Comparison of ENCODE assay signal across 8 mouse cellular contexts in the genomic region with DNA sequence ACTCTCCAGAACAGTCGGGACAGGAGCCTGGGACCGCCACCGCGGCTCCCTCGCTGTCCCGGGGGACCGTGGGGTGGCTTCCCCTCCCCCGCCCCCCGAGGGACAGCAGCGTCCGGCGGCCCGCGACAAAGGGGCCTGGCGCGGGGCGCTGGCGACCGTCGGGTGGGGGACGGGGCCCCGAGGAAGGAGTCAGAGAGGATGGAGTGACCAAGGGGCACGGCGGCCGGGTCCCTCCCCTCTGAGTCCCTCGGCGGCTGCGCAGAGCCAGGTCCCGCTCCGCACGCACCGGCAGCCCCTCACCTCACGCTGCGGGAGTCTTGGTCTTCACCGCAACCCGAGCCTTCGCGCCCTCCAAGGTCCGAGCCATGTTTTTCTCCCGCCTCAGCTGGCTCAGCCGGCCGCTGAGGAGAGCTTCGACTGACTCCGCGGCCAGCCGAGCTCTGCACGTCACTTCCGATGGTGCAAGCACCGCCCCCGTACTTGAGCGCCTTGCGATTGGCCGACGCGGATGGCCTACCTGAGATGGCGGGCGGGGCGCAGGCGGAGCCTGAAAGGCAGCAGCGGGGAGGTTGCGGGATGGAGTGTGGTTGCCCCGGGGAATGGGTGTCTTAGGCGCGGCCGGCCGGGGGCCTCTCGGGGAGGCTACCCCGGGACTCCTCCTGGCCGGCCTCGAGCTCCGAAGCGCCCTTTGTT. TPM values are rescaled to one million over a fixed set of nuclear protein-coding genes. Genes with fewer than 3 reads are reported as not detected.
DNase-seq lines count a peak whose midpoint lies in the region; ATAC-seq and TF ChIP-seq lines count a peak whose summit lies in the region.

A gene (minus strand): TSS at position 446 of the 693 bp plus-strand sequence.

- TF ChIP-seq CTCF in liver, adult 2 months (IDR thresholded peaks at IDR 0.05; ENCODE audit: low read depth, low read length), result no peak

- ATAC-seq in erythroblast, adult 5-6 weeks (replicated peaks; ENCODE audit: low FRiP score, poor library complexity, severe bottlenecking), result peak; percentile 57; the same call in 1 of the 2 replicates
- ATAC-seq in heart, embryonic 11.5 days (replicated peaks; ENCODE audit: insufficient number of reproducible peaks, low FRiP score, low TSS enrichment), result peak; percentile 98
- peak; percentile 99 for ATAC-seq in kidney, embryonic 16.5 days (ENCODE audit: low FRiP score, low TSS enrichment)

- peak within 1 kb of the TSS; percentile 95 for H3K4me2 ChIP-seq in heart, embryonic 11.5 days
- peak within 1 kb of the TSS; percentile 65 for H3K4me2 ChIP-seq in kidney, embryonic 16.5 days (replicated peaks; ENCODE audit: low read depth, low read length)
- H3K4me2 ChIP-seq in myocyte (ENCODE audit: low read depth), result peak within 1 kb of the TSS; percentile 90

- peak; percentile 95 for DNase-seq in B cell, adult 2 months
- DNase-seq in brain, adult 2 months (ENCODE audit: low read depth, low spot score), result peak; percentile 99
- DNase-seq in liver, adult 2 months (ENCODE audit: extremely low read depth, low read depth, low spot score), result peak; percentile 82
- DNase-seq in splenic B cell, adult 2 months (ENCODE audit: low read depth, low spot score), result peak; percentile 95

- 0 out of 2 replicates have a peak, but pooled peaks cover 2% of the 10 kb centered on the region for H3K36me3 ChIP-seq in heart, embryonic 11.5 days (ENCODE audit: control insufficient read depth, insufficient read depth, low read length)
- no peaks in the 10 kb centered on the region for H3K36me3 ChIP-seq in kidney, embryonic 16.5 days (ENCODE audit: insufficient read depth, low read length)
- H3K36me3 ChIP-seq in liver, adult 2 months (ENCODE audit: control insufficient read depth, insufficient read depth, low read length), result peaks cover 4% of the 10 kb centered on the region
- H3K36me3 ChIP-seq in myocyte (ENCODE audit: control insufficient read depth, insufficient read depth), result no peaks in the 10 kb centered on the region
- H3K36me3 ChIP-seq in splenic B cell, adult 2 months (ENCODE audit: control insufficient read depth, insufficient read depth, low read length, poor library complexity, severe bottlenecking), result no peaks in the 10 kb centered on the region

- H3K79me2 ChIP-seq in liver, adult 2 months (ENCODE audit: control insufficient read depth, insufficient read depth, low read length), result peaks cover 7% of the 10 kb centered on the region; the same call in 1 of the 2 replicates
- peaks cover 42% of the 10 kb centered on the region for H3K79me2 ChIP-seq in myocyte (ENCODE audit: control insufficient read depth, insufficient read depth)

- H3K4me3 ChIP-seq in heart, embryonic 11.5 days (ENCODE audit: low read depth, low read length), result peak within 1 kb of the TSS; percentile 98
- peak within 1 kb of the TSS; percentile 81 for H3K4me3 ChIP-seq in kidney, embryonic 16.5 days (ENCODE audit: low read length)
- H3K4me3 ChIP-seq in liver, adult 2 months (ENCODE audit: insufficient read depth, low read depth, low read length), result peak within 1 kb of the TSS; percentile 91
- peak within 1 kb of the TSS; percentile 53 for H3K4me3 ChIP-seq in myocyte

- no peaks in the 10 kb centered on the region for H3K27me3 ChIP-seq in heart, embryonic 11.5 days (ENCODE audit: control insufficient read depth, insufficient read depth, low read length)
- H3K27me3 ChIP-seq in kidney, embryonic 16.5 days (ENCODE audit: insufficient read depth, low read length), result no peaks in the 10 kb centered on the region
- no peaks in the 10 kb centered on the region for H3K27me3 ChIP-seq in liver, adult 2 months (ENCODE audit: control insufficient read depth, insufficient read depth, low read length)
- no peaks in the 10 kb centered on the region for H3K27me3 ChIP-seq in myocyte (ENCODE audit: control insufficient read depth, insufficient read depth, insufficient read length)
- no peaks in the 10 kb centered on the region; the same call in 1 of the 2 replicates for H3K27me3 ChIP-seq in splenic B cell, adult 2 months (ENCODE audit: control insufficient read depth, insufficient read depth, low read length, poor library complexity, severe bottlenecking)

- peaks cover 18% of the 10 kb centered on the region for H3K4me1 ChIP-seq in heart, embryonic 11.5 days (ENCODE audit: control insufficient read depth, insufficient read depth, low read length)
- H3K4me1 ChIP-seq in kidney, embryonic 16.5 days (ENCODE audit: insufficient read depth, low read length), result peaks cover 31% of the 10 kb centered on the region
- H3K4me1 ChIP-seq in liver, adult 2 months (ENCODE audit: control insufficient read depth, insufficient read depth, low read length), result peaks cover 5% of the 10 kb centered on the region; the same call in 1 of the 2 replicates

- TF ChIP-seq POLR2A in liver, adult 2 months (IDR thresholded peaks at IDR 0.05; ENCODE audit: extremely low read depth, insufficient read depth, low read length), result peak; percentile 92
- peak; percentile 87 for TF ChIP-seq POLR2A in myocyte (IDR thresholded peaks at IDR 0.05; ENCODE audit: insufficient read length, low read depth)

- H3ac ChIP-seq in myocyte (ENCODE audit: control insufficient read depth, insufficient read length), result peak within 1 kb of the TSS; percentile 75

- no peaks in the 10 kb centered on the region for H3K9me3 ChIP-seq in heart, embryonic 11.5 days (replicated peaks; ENCODE audit: control insufficient read depth, low read length)
- H3K9me3 ChIP-seq in kidney, embryonic 16.5 days (ENCODE audit: low read length), result no peaks in the 10 kb centered on the region

- H3K9ac ChIP-seq in heart, embryonic 11.5 days (ENCODE audit: low read depth, low read length), result peak within 1 kb of the TSS; percentile 85
- H3K9ac ChIP-seq in kidney, embryonic 16.5 days (replicated peaks; ENCODE audit: low read length), result peak within 1 kb of the TSS; percentile 90
- peak within 1 kb of the TSS; percentile 93 for H3K9ac ChIP-seq in liver, adult 2 months (ENCODE audit: low read depth, low read length)

- H3K27ac ChIP-seq in heart, embryonic 11.5 days (ENCODE audit: low read depth, low read length), result peak within 1 kb of the TSS; percentile 92
- H3K27ac ChIP-seq in kidney, embryonic 16.5 days (ENCODE audit: low read length), result peak within 1 kb of the TSS; percentile 87
- peak within 1 kb of the TSS; percentile 72 for H3K27ac ChIP-seq in liver, adult 2 months (replicated peaks; ENCODE audit: insufficient read depth, low read depth, low read length)

- under 1% methylated on average over 72 of the region's 72 CpGs for WGBS in heart, embryonic 11.5 days (ENCODE audit: insufficient replicate concordance)
- under 1% methylated on average over 66 of the region's 72 CpGs for WGBS in kidney, embryonic 16.5 days
- under 1% methylated on average over 72 of the region's 72 CpGs for WGBS in liver, adult 2 months

TF ChIP-seq in myocyte, 11 proteins besides CTCF, POLR2A, EP300 and RAD21:
- TF ChIP-seq CEBPB (IDR thresholded peaks at IDR 0.05; ENCODE audit: insufficient read depth, poor library complexity, severe bottlenecking), result no peak
- TF ChIP-seq POLR2AphosphoS2 (IDR thresholded peaks at IDR 0.05; ENCODE audit: insufficient read length, low read depth), result peak; percentile 80
- TF ChIP-seq USF1 (IDR thresholded peaks at IDR 0.05; ENCODE audit: low read depth), result no peak
- TF ChIP-seq SRF (IDR thresholded peaks at IDR 0.05; ENCODE audit: control insufficient read depth, insufficient read length, low read depth), result peak; percentile 14
- no peak for TF ChIP-seq TCF12 (IDR thresholded peaks at IDR 0.05; ENCODE audit: insufficient read depth, poor library complexity, severe bottlenecking)

RNA-seq across cellular contexts. Expression of the gene that starts here (rescaled TPM):
- 13.0 and 16.5 TPM in 2 replicates for total RNA-seq in erythroblast, adult 5-6 weeks (2015; ENCODE audit: low replicate concordance)
- total RNA-seq in erythroblast, adult 5-6 weeks (2017; ENCODE audit: low replicate concordance), result 5.4 and 6.1 TPM in 2 replicates
- polyA plus RNA-seq in heart, embryonic 11.5 days (2014; fragmentation: Nextera tagmentation; extraction: Ambion mirVana), result 24.7 and 29.5 TPM in 2 replicates
- 29.1 and 39.8 TPM in 2 replicates for polyA plus RNA-seq in kidney, embryonic 16.5 days (2015; fragmentation: Nextera tagmentation; extraction: Ambion mirVana)
- total RNA-seq in liver, adult 2 months (2014; rRNA removed), result 39.7 and 40.7 TPM in 2 replicates
- 1.7 and 1.8 TPM in 2 replicates for polyA plus RNA-seq in liver, adult 2 months (2012; rRNA removed)
- 2.0 TPM for polyA plus RNA-seq in myocyte (2012; fragmentation: generic; extraction: Trizol)

Comparison
In these comparisons a context has a peak if more than half of its experiments do, and no peak if none do; other contexts are left out.
1. Peak in every context shown above with its lines: DNase-seq, ATAC-seq, H3K4me3 ChIP-seq and H3K27ac ChIP-seq.